Mouse (Mus musculus) neural tube, embryonic 13.5 days (tissue): ENCODE data around the gene Wnt2b. TPM values are rescaled to one million over a fixed set of nuclear protein-coding genes. Genes with fewer than 3 reads are reported as not detected.
A peak's percentile ranks its signal among the peaks of the same experiment; 100 is the strongest.

Experiments
- ATAC-seq: fragments of 200-750 bp; cut with Nextera tagmentation; 2 replicates; pipeline ENCODE4 v1.8.0; 2017; ENCODE audit warnings: low read depth, mild to moderate bottlenecking, moderate TSS enrichment, moderate library complexity
- H3K27ac ChIP-seq: fragments of 300-500 bp; sonication (generic); replicated peaks from 2 replicates; pipeline ENCODE4 v1.5.1; 2015; ENCODE audit warnings: moderate library complexity, mild to moderate bottlenecking, inconsistent platforms
- H3K27me3 ChIP-seq: fragments of 300-500 bp; sonication (generic); 2 replicates; pipeline ENCODE4 v1.6.1; 2015; ENCODE audit warnings: mild to moderate bottlenecking, inconsistent platforms
- H3K36me3 ChIP-seq: fragments of 300-500 bp; sonication (generic); 2 replicates; pipeline ENCODE4 v1.6.1; 2015; ENCODE audit warnings: mild to moderate bottlenecking, inconsistent platforms
- H3K4me1 ChIP-seq: fragments of 300-500 bp; sonication (generic); replicated peaks from 2 replicates; pipeline ENCODE4 v1.6.1; 2015; ENCODE audit warnings: inconsistent platforms
- H3K4me2 ChIP-seq: fragments of 300-500 bp; sonication (generic); 2 replicates; pipeline ENCODE4 v1.6.1; 2015; ENCODE audit warnings: inconsistent platforms, mild to moderate bottlenecking, moderate library complexity
- H3K4me3 ChIP-seq: fragments of 300-500 bp; sonication (generic); 2 replicates; pipeline ENCODE4 v1.5.1; 2015; ENCODE audit warnings: mild to moderate bottlenecking, inconsistent platforms
- H3K9ac ChIP-seq: fragments of 300-500 bp; sonication (generic); 2 replicates; pipeline ENCODE4 v1.6.1; 2015; ENCODE audit warnings: moderate library complexity, mild to moderate bottlenecking, inconsistent platforms
- H3K9me3 ChIP-seq: fragments of 300-500 bp; sonication (generic); 2 replicates; pipeline ENCODE4 v1.6.1; 2016; ENCODE audit warnings: inconsistent platforms
- WGBS: fragments of 180-500 bp; shearing (Covaris S2); methylation state at CpG from one replicate; pipeline ENCODE4 v1.1.7; 2015; 5-methylcytosine and 5-hydroxymethylcytosine counted together
- polyA plus RNA-seq: library from polyadenylated mRNA; unstranded; fragments of >200 nt; fragmentation: Nextera tagmentation; extraction: Ambion mirVana; gene quantifications from 2 replicates; pipeline ENCODE4 v1.2.1, GENCODE M21; 2015

The Wnt2b gene
- 0.47 and 0.80 TPM in 2 replicates for polyA plus RNA-seq

GRCm38 (mm10) chr3:104961066-104962059 is at the start of gene Wnt2b:
TSS of gene Wnt2b (minus strand) at chr3:104961921.
- Histone ChIP-seq H3K4me2 (peak within 1 kb of the TSS; percentile 65), H3K27me3 (peaks cover 88% of the 10 kb centered on the region), H3K9me3 (no peaks in the 10 kb centered on the region), H3K9ac (peak within 1 kb of the TSS; percentile 65), H3K27ac (no peak within 1 kb of the TSS), H3K36me3 (no peaks in the 10 kb centered on the region), H3K4me3 (peak within 1 kb of the TSS; percentile 57), H3K4me1 (peaks cover 27% of the 10 kb centered on the region)
- peak; percentile 64 for ATAC-seq
- WGBS, result 1% methylated on average over 74 of the region's 87 CpGs

GRCm38 (mm10) chr3:105010681-105011339 is 49.1 kb upstream of the Wnt2b start:
- Histone ChIP-seq H3K4me2 (no peak overlapping the region), H3K27me3 (no peaks in the 10 kb centered on the region), H3K27ac (no peak overlapping the region), H3K9ac (no peak overlapping the region), H3K4me1 (no peaks in the 10 kb centered on the region), H3K4me3 (no peak overlapping the region), H3K36me3 (peaks cover 63% of the 10 kb centered on the region), H3K9me3 (no peaks in the 10 kb centered on the region)
- no peak for ATAC-seq
- 94% methylated on average over 11 of the region's 11 CpGs for WGBS

- ATAC-seq, result no peak
- WGBS, result 95% methylated on average over 9 of the region's 9 CpGs
Measured at GRCm38 (mm10) chr3:105008070-105008469, 46.3 kb upstream of the Wnt2b start.

GRCm38 (mm10) chr3:105006101-105006500 is 44.4 kb upstream of the Wnt2b start:
- H3K27me3 ChIP-seq, result no peaks in the 10 kb centered on the region
- WGBS, result 87% methylated on average over 6 of the region's 6 CpGs
- H3K27ac ChIP-seq, result no peak overlapping the region
- H3K9me3 ChIP-seq, result no peaks in the 10 kb centered on the region
- no peak overlapping the region for H3K4me2 ChIP-seq
- peaks cover 91% of the 10 kb centered on the region for H3K36me3 ChIP-seq
- no peaks in the 10 kb centered on the region for H3K4me1 ChIP-seq
- H3K9ac ChIP-seq, result no peak overlapping the region
- ATAC-seq, result no peak
- no peak overlapping the region for H3K4me3 ChIP-seq

More at GRCm38 (mm10) chr3:105008070-105008469, 46.3 kb upstream of the Wnt2b start:
- Histone ChIP-seq H3K27ac (no peak overlapping the region), H3K4me3 (no peak overlapping the region), H3K27me3 (no peaks in the 10 kb centered on the region), H3K4me1 (no peaks in the 10 kb centered on the region), H3K4me2 (no peak overlapping the region), H3K36me3 (peaks cover 91% of the 10 kb centered on the region), H3K9ac (no peak overlapping the region), H3K9me3 (no peaks in the 10 kb centered on the region)

GRCm38 (mm10) chr3:105005561-105006065 is 43.9 kb upstream of the Wnt2b start:
- 94% methylated on average over 20 of the region's 20 CpGs for WGBS

GRCm38 (mm10) chr3:105005011-105005410 is 43.3 kb upstream of the Wnt2b start:
- no peak for ATAC-seq
- WGBS, result 97% methylated on average over 10 of the region's 10 CpGs

More at GRCm38 (mm10) chr3:105005561-105006065, 43.9 kb upstream of the Wnt2b start:
- no peak overlapping the region for H3K27ac ChIP-seq
- H3K27me3 ChIP-seq, result no peaks in the 10 kb centered on the region
- H3K36me3 ChIP-seq, result peaks cover 86% of the 10 kb centered on the region
- no peak for ATAC-seq
- no peak overlapping the region for H3K9ac ChIP-seq
- no peaks in the 10 kb centered on the region for H3K4me1 ChIP-seq
- no peak overlapping the region for H3K4me3 ChIP-seq
- no peaks in the 10 kb centered on the region for H3K9me3 ChIP-seq
- H3K4me2 ChIP-seq, result no peak overlapping the region

GRCm38 (mm10) chr3:105003960-105004463 is 42.3 kb upstream of the Wnt2b start:
- WGBS, result 76% methylated on average over 14 of the region's 14 CpGs
- no peak for ATAC-seq
- H3K27me3 ChIP-seq, result no peaks in the 10 kb centered on the region
- H3K9me3 ChIP-seq, result no peaks in the 10 kb centered on the region
- no peak overlapping the region for H3K4me2 ChIP-seq
- peaks cover 76% of the 10 kb centered on the region for H3K36me3 ChIP-seq
- H3K9ac ChIP-seq, result no peak overlapping the region
- H3K4me3 ChIP-seq, result no peak overlapping the region
- H3K27ac ChIP-seq, result no peak overlapping the region
- no peaks in the 10 kb centered on the region; the same call in 1 of the 2 replicates for H3K4me1 ChIP-seq

More at GRCm38 (mm10) chr3:105005011-105005410, 43.3 kb upstream of the Wnt2b start:
- Histone ChIP-seq H3K4me1 (no peaks in the 10 kb centered on the region), H3K27ac (no peak overlapping the region), H3K27me3 (no peaks in the 10 kb centered on the region), H3K9me3 (no peaks in the 10 kb centered on the region), H3K4me2 (no peak overlapping the region), H3K4me3 (no peak overlapping the region), H3K9ac (no peak overlapping the region), H3K36me3 (peaks cover 80% of the 10 kb centered on the region)

GRCm38 (mm10) chr3:105001374-105001773 is 39.7 kb upstream of the Wnt2b start:
- no peaks in the 10 kb centered on the region for H3K27me3 ChIP-seq
- no peak overlapping the region for H3K4me3 ChIP-seq
- peaks cover 14% of the 10 kb centered on the region for H3K4me1 ChIP-seq
- ATAC-seq, result no peak
- H3K9me3 ChIP-seq, result no peaks in the 10 kb centered on the region
- WGBS, result 72% methylated on average over 6 of the region's 6 CpGs
- H3K4me2 ChIP-seq, result no peak overlapping the region
- H3K36me3 ChIP-seq, result peaks cover 52% of the 10 kb centered on the region
- H3K9ac ChIP-seq, result no peak overlapping the region
- no peak overlapping the region for H3K27ac ChIP-seq

GRCm38 (mm10) chr3:105000561-105000960 is 38.8 kb upstream of the Wnt2b start:
- Histone ChIP-seq H3K9me3 (no peaks in the 10 kb centered on the region), H3K27me3 (no peaks in the 10 kb centered on the region), H3K4me2 (no peak overlapping the region), H3K36me3 (peaks cover 44% of the 10 kb centered on the region), H3K4me1 (peaks cover 14% of the 10 kb centered on the region), H3K27ac (no peak overlapping the region), H3K4me3 (no peak overlapping the region), H3K9ac (no peak overlapping the region)
- WGBS, result 93% methylated on average over 8 of the region's 8 CpGs
- no peak for ATAC-seq

- Histone ChIP-seq H3K9ac (no peak overlapping the region), H3K9me3 (no peaks in the 10 kb centered on the region), H3K4me1 (peaks cover 35% of the 10 kb centered on the region), H3K36me3 (peaks cover 14% of the 10 kb centered on the region), H3K4me2 (no peak overlapping the region), H3K27ac (0 out of 2 replicates have a peak overlapping the region, but pooled peaks have one; percentile 33), H3K27me3 (no peaks in the 10 kb centered on the region), H3K4me3 (no peak overlapping the region)
- no peak for ATAC-seq
- 40% methylated on average over 6 of the region's 6 CpGs for WGBS
Measured at GRCm38 (mm10) chr3:104997563-104997962, 35.8 kb upstream of the Wnt2b start.

- no peak overlapping the region for H3K4me3 ChIP-seq
- 90% methylated on average over 7 of the region's 7 CpGs for WGBS
- no peaks in the 10 kb centered on the region for H3K27me3 ChIP-seq
- H3K4me1 ChIP-seq, result peaks cover 36% of the 10 kb centered on the region
- H3K27ac ChIP-seq, result no peak overlapping the region
- no peak overlapping the region for H3K9ac ChIP-seq
- no peak overlapping the region for H3K4me2 ChIP-seq
- H3K36me3 ChIP-seq, result 0 out of 2 replicates have a peak, but pooled peaks cover 5% of the 10 kb centered on the region
- no peak for ATAC-seq
- no peaks in the 10 kb centered on the region for H3K9me3 ChIP-seq
Measured at GRCm38 (mm10) chr3:104995707-104996106, 34.0 kb upstream of the Wnt2b start.
